Mouse (Mus musculus) testis, adult 2 months (tissue): Measurements from ENCODE around the gene 1700029F12Rik. TPM values are rescaled to one million over a fixed set of nuclear protein-coding genes. Genes with fewer than 3 reads are reported as not detected.

Experiments used
- H3K27ac ChIP-seq: fragments of 200-500 bp; 2 replicates; pipeline ENCODE4 v1.5.1; 2012; ENCODE audit warnings: low read depth, low read length; ENCODE audit not compliant: control insufficient read depth, insufficient read depth
- H3K27me3 ChIP-seq: fragments of 200-500 bp; 2 replicates; pipeline ENCODE4 v1.6.1; 2012; ENCODE audit warnings: mild to moderate bottlenecking, low read length, moderate library complexity; ENCODE audit not compliant: control insufficient read depth, insufficient read depth
- H3K36me3 ChIP-seq: fragments of 200-500 bp; 2 replicates; pipeline ENCODE4 v1.6.1; 2012; ENCODE audit warnings: mild to moderate bottlenecking, low read length; ENCODE audit not compliant: control insufficient read depth, insufficient read depth
- H3K4me1 ChIP-seq: fragments of 200-500 bp; 2 replicates; pipeline ENCODE4 v1.6.1; 2012; ENCODE audit warnings: low read length; ENCODE audit not compliant: control insufficient read depth, insufficient read depth
- H3K4me3 ChIP-seq: fragments of 200-500 bp; 2 replicates; pipeline ENCODE4 v1.5.1; 2012; ENCODE audit warnings: low read depth, mild to moderate bottlenecking, low read length, moderate library complexity, mixed read lengths; ENCODE audit not compliant: control insufficient read depth
- CTCF ChIP-seq: fragments of 200-500 bp; IDR thresholded peaks from 2 replicates; pipeline ENCODE4 v1.5.1; 2012; ENCODE audit warnings: low read depth, mild to moderate bottlenecking, inconsistent platforms, low read length, moderate library complexity; ENCODE audit not compliant: control insufficient read depth, insufficient read depth, insufficient replicate concordance
- POLR2A ChIP-seq: fragments of 200-500 bp; IDR thresholded peaks from 2 replicates; pipeline ENCODE4 v1.6.1; 2012; ENCODE audit warnings: low read depth, mild to moderate bottlenecking, inconsistent platforms, low read length, moderate library complexity; ENCODE audit not compliant: control insufficient read depth
- polyA plus RNA-seq: library from polyadenylated mRNA; depleted of rRNA; stranded (reverse); fragments of >200 nt; gene quantifications from 2 replicates; pipeline ENCODE4 v1.2.3, GENCODE M21; 2012

Gene 1700029F12Rik
- polyA plus RNA-seq, 1 experiment: 2,753 TPM

GRCm38 (mm10) chr13:96997080-96997479 is 37.1 kb downstream of the 1700029F12Rik start:
- no peaks in the 10 kb centered on the region for H3K36me3 ChIP-seq
- no peaks in the 10 kb centered on the region for H3K27me3 ChIP-seq
- H3K4me3 ChIP-seq: peak overlapping the region; percentile 11; the same call in 1 of the 2 replicates
- no peak overlapping the region for H3K27ac ChIP-seq
- TF ChIP-seq CTCF (no peak), POLR2A (no peak)
- no peaks in the 10 kb centered on the region; the same call in 1 of the 2 replicates for H3K4me1 ChIP-seq

- TF ChIP-seq CTCF: no peak
- no peak for TF ChIP-seq POLR2A
- no peak overlapping the region for H3K27ac ChIP-seq
- no peaks in the 10 kb centered on the region for H3K36me3 ChIP-seq
- H3K27me3 ChIP-seq: no peaks in the 10 kb centered on the region
- H3K4me1 ChIP-seq: no peaks in the 10 kb centered on the region; the same call in 1 of the 2 replicates
- H3K4me3 ChIP-seq: no peak overlapping the region
These were observed 38.9 kb downstream of the 1700029F12Rik start for GRCm38 (mm10) chr13:96995243-96995642.

GRCm38 (mm10) chr13:96993291-96993989 is 40.7 kb downstream of the 1700029F12Rik start:
- no peak overlapping the region for H3K27ac ChIP-seq
- TF ChIP-seq CTCF (no peak), POLR2A (no peak)
- no peaks in the 10 kb centered on the region for H3K27me3 ChIP-seq
- H3K4me3 ChIP-seq: no peak overlapping the region
- H3K4me1 ChIP-seq: peaks cover 2% of the 10 kb centered on the region; the same call in 1 of the 2 replicates
- no peaks in the 10 kb centered on the region for H3K36me3 ChIP-seq

GRCm38 (mm10) chr13:96990561-96991265 is 43.4 kb downstream of the 1700029F12Rik start:
- Histone ChIP-seq H3K4me3 (no peak overlapping the region), H3K4me1 (peaks cover 2% of the 10 kb centered on the region; the same call in 1 of the 2 replicates), H3K36me3 (no peaks in the 10 kb centered on the region), H3K27me3 (no peaks in the 10 kb centered on the region), H3K27ac (no peak overlapping the region)
- TF ChIP-seq POLR2A: no peak
- no peak for TF ChIP-seq CTCF

GRCm38 (mm10) chr13:96990045-96990444 is 44.1 kb downstream of the 1700029F12Rik start:
- H3K4me1 ChIP-seq: peaks cover 4% of the 10 kb centered on the region; the same call in 1 of the 2 replicates
- H3K4me3 ChIP-seq: no peak overlapping the region
- no peaks in the 10 kb centered on the region for H3K27me3 ChIP-seq
- no peak for TF ChIP-seq CTCF
- TF ChIP-seq POLR2A: no peak
- no peak overlapping the region for H3K27ac ChIP-seq
- H3K36me3 ChIP-seq: no peaks in the 10 kb centered on the region

GRCm38 (mm10) chr13:96989129-96989528 is 45.0 kb downstream of the 1700029F12Rik start:
- no peak overlapping the region for H3K27ac ChIP-seq
- H3K4me3 ChIP-seq: no peak overlapping the region
- no peaks in the 10 kb centered on the region for H3K36me3 ChIP-seq
- peaks cover 6% of the 10 kb centered on the region; the same call in 1 of the 2 replicates for H3K4me1 ChIP-seq
- TF ChIP-seq CTCF (no peak), POLR2A (no peak)
- no peaks in the 10 kb centered on the region for H3K27me3 ChIP-seq

GRCm38 (mm10) chr13:96985599-96986275 is 48.4 kb downstream of the 1700029F12Rik start:
- Histone ChIP-seq H3K36me3 (no peaks in the 10 kb centered on the region), H3K4me3 (no peak overlapping the region), H3K27ac (0 out of 2 replicates have a peak overlapping the region, but pooled peaks have one; percentile 33), H3K27me3 (no peaks in the 10 kb centered on the region), H3K4me1 (peaks cover 21% of the 10 kb centered on the region)
- TF ChIP-seq POLR2A: no peak
- TF ChIP-seq CTCF: no peak
